Mouse (Mus musculus) cortical plate, adult 2 months (tissue): ENCODE data around the gene Tmem115.

ENCODE experiments used
- CTCF ChIP-seq: fragments of 200-500 bp; IDR thresholded peaks from 2 replicates; pipeline ENCODE4 v1.5.1; 2011; ENCODE audit warnings: mild to moderate bottlenecking, control low read depth, low read length; ENCODE audit not compliant: insufficient read depth; ENCODE audit errors: extremely low read depth
- POLR2A ChIP-seq: fragments of 200-500 bp; IDR thresholded peaks from 2 replicates; pipeline ENCODE4 v1.6.1; 2011; ENCODE audit warnings: mild to moderate bottlenecking, low read length, control low read depth; ENCODE audit not compliant: insufficient read depth; ENCODE audit errors: extremely low read depth

- TF ChIP-seq CTCF (no peak), POLR2A (no peak)
These were observed 9.0 kb downstream of the Tmem115 start for GRCm38 (mm10) chr9:107542721-107543120.
